Mouse (Mus musculus): ENCODE results near the gene Fbxw26.
"Not testable (repeated sequence)": the region's sequence is repeated elsewhere in the genome, so short reads cannot be mapped to it uniquely, and the experiment has no call there.

The Fbxw26 gene

GRCm38 (mm10) chr9:109745989-109746388, at the start of gene Fbxw26:
Gene Fbxw26, minus strand, starts transcription at chr9:109746089.
- CTCF ChIA-PET, result not testable (repeated sequence)

- CTCF ChIA-PET, result no interaction called here
Observed at GRCm38 (mm10) chr9:109795221-109795620, 49.3 kb upstream of the Fbxw26 start.

GRCm38 (mm10) chr9:109790570-109790969, 44.7 kb upstream of the Fbxw26 start, which contains the start of gene Fbxw27:
Gene Fbxw27, minus strand, starts transcription at chr9:109790670.
- CTCF ChIA-PET, result not testable (repeated sequence)

GRCm38 (mm10) chr9:109766841-109767240, 21.0 kb upstream of the Fbxw26 start:
- CTCF ChIA-PET, result not testable (repeated sequence)

- CTCF ChIA-PET, result not testable (repeated sequence)
Observed at GRCm38 (mm10) chr9:109702600-109702999, 43.3 kb downstream of the Fbxw26 start, which contains the start of gene Fbxw18. Gene Fbxw18, minus strand, starts transcription at chr9:109702700.

GRCm38 (mm10) chr9:109685299-109685698, 60.6 kb downstream of the Fbxw26 start:
- CTCF ChIA-PET, result no interaction called here

Measured in spleen, embryonic (tissue).